Comparison of ENCODE assay signal across 24 mouse cellular contexts in the genomic region with DNA sequence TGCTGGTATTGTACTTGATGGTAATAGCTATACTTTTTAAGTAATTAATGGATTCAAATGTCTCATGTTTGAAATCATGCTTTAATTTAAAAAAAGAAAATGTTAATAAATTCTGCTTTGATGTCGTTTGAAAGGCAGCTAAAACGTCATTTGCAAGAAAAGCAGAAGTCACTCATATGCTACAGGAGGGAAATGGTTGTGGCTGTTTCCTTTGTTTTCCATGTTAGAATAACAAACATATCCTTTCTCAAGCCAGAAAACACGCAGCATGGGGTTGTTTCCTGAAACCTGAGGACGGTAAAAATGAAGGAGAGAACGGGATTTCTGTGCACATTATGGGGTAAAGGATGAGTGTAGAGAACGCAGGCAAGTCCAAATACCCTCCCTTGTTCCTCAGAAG.
DNase-seq lines count a peak whose midpoint lies in the region; ATAC-seq lines count a peak whose summit lies in the region.
"Had no signal": no experiment of that assay in that cellular context is flagged by ENCODE, and none has a peak within 500 bp of the region (broad histone marks: within the 10 kb centered on the region; RNA-seq: fewer than 3 reads in every experiment).

No protein-coding gene starts in this region.

- no peaks in the 10 kb centered on the region; the same call in 1 of the 2 replicates for H3K4me1 ChIP-seq in heart, embryonic 12.5 days (replicated peaks)
- H3K4me1 ChIP-seq: embryonic facial prominence, embryonic 12.5 days; embryonic facial prominence, embryonic 15.5 days; hindbrain, embryonic 10.5 days; hindbrain, embryonic 13.5 days; intestine, embryonic 15.5 days had no signal

- 61% methylated on average over 6 of the region's 6 CpGs for WGBS in heart, embryonic 12.5 days

- no peak overlapping the region for H3K4me2 ChIP-seq in heart, embryonic 12.5 days
- H3K4me2 ChIP-seq: embryonic facial prominence, embryonic 12.5 days; embryonic facial prominence, embryonic 15.5 days; heart, embryonic 13.5 days; hindbrain, embryonic 13.5 days; intestine, embryonic 15.5 days had no signal

- no peaks in the 10 kb centered on the region for H3K27me3 ChIP-seq in heart, embryonic 12.5 days (replicated peaks)
- H3K27me3 ChIP-seq: embryonic facial prominence, embryonic 12.5 days; embryonic facial prominence, embryonic 15.5 days; heart, embryonic 13.5 days; hindbrain, embryonic 13.5 days; intestine, embryonic 15.5 days had no signal

- H3K9me3 ChIP-seq in heart, embryonic 12.5 days (replicated peaks): no peaks in the 10 kb centered on the region
- H3K9me3 ChIP-seq: embryonic facial prominence, embryonic 12.5 days; embryonic facial prominence, embryonic 15.5 days; heart, embryonic 13.5 days; hindbrain, embryonic 10.5 days; hindbrain, embryonic 13.5 days; intestine, embryonic 15.5 days had no signal

- ATAC-seq in granulocyte monocyte progenitor cell, adult 5-6 weeks (replicated peaks; ENCODE audit: poor library complexity, severe bottlenecking): peak; percentile 66
- ATAC-seq in megakaryocyte progenitor cell, adult 5-6 weeks (replicated peaks; ENCODE audit: poor library complexity): peak; percentile 70
- no peak for ATAC-seq in heart, embryonic 12.5 days (ENCODE audit: insufficient number of reproducible peaks, low FRiP score)
- ATAC-seq: forebrain, embryonic 14.5 days; forebrain, postnatal 0 days; hindbrain, embryonic 16.5 days; intestine, embryonic 15.5 days had no signal

- no peaks in the 10 kb centered on the region for H3K36me3 ChIP-seq in heart, embryonic 12.5 days
- H3K36me3 ChIP-seq: embryonic facial prominence, embryonic 12.5 days; embryonic facial prominence, embryonic 15.5 days; heart, embryonic 13.5 days; hindbrain, embryonic 10.5 days; hindbrain, embryonic 13.5 days; intestine, embryonic 15.5 days had no signal

- H3K27ac ChIP-seq in heart, embryonic 12.5 days (ENCODE audit: poor library complexity, severe bottlenecking): no peak overlapping the region
- H3K27ac ChIP-seq: embryonic facial prominence, embryonic 12.5 days; embryonic facial prominence, embryonic 15.5 days; gastrocnemius, adult 2 months; hindbrain, embryonic 10.5 days; hindbrain, embryonic 13.5 days; intestine, embryonic 15.5 days had no signal

- H3K9ac ChIP-seq in heart, embryonic 12.5 days: no peak overlapping the region
- H3K9ac ChIP-seq: embryonic facial prominence, embryonic 12.5 days; embryonic facial prominence, embryonic 15.5 days; forebrain, postnatal 0 days; heart, embryonic 13.5 days; hindbrain, embryonic 13.5 days; intestine, embryonic 15.5 days had no signal

- intact Hi-C loops in heart, postnatal 25 days (cut with DNase I): no loop called here

- DNase-seq in ZHBTc4 (ENCODE audit: low read depth, low spot score): peak; percentile 2
- no peak for DNase-seq in layer of hippocampus, postnatal 36 days
- no peak for DNase-seq in heart, postnatal 25 days (ENCODE audit: low spot score)
- DNase-seq: adrenal gland, adult 8-10 months; adrenal gland, postnatal 25 days; cerebellum, adult 18-20 months; cerebellum, adult 9-10 months; cerebellum, postnatal 14 days; forebrain, postnatal 0 days; gastrocnemius, adult 2 months; gastrocnemius, postnatal 14 days; heart, adult 18-20 months; heart, postnatal 14 days had no signal

- H3K4me3 ChIP-seq in heart, embryonic 12.5 days: no peak overlapping the region
- H3K4me3 ChIP-seq: embryonic facial prominence, embryonic 12.5 days; embryonic facial prominence, embryonic 15.5 days; gastrocnemius, adult 2 months; heart, embryonic 13.5 days; hindbrain, embryonic 10.5 days; hindbrain, embryonic 13.5 days; intestine, embryonic 15.5 days had no signal
